Mouse (Mus musculus): ENCODE measurements around the gene Neu1. TPM values are rescaled to one million over a fixed set of nuclear protein-coding genes. Genes with fewer than 3 reads are reported as not detected.
A peak's percentile ranks its signal among the peaks of the same experiment; 100 is the strongest.

Neu1 gene
- polyA plus RNA-seq, 1 experiment from 2014 or later, result 17.1 TPM

- ATAC-seq (ENCODE audit: insufficient read depth), result no peak
- Histone ChIP-seq H3K27me3 (no peaks in the 10 kb centered on the region), H3K4me2 (no peak overlapping the region), H3K9me3 (replicated peaks) (no peaks in the 10 kb centered on the region), H3K27ac (replicated peaks) (no peak overlapping the region), H3K36me3 (replicated peaks) (peaks cover 54% of the 10 kb centered on the region), H3K4me3 (replicated peaks) (no peak overlapping the region), H3K4me1 (replicated peaks) (peaks cover 36% of the 10 kb centered on the region), H3K9ac (no peak overlapping the region)
- WGBS (ENCODE audit: insufficient replicate concordance), result 82% methylated on average over 9 of the region's 9 CpGs
These were observed 28.2 kb upstream of the Neu1 start for GRCm38 (mm10) chr17:34902895-34903294.

- Histone ChIP-seq H3K4me1 (replicated peaks) (peaks cover 31% of the 10 kb centered on the region), H3K27me3 (no peaks in the 10 kb centered on the region), H3K4me2 (no peak overlapping the region), H3K27ac (replicated peaks) (no peak overlapping the region), H3K9me3 (replicated peaks) (no peaks in the 10 kb centered on the region), H3K36me3 (replicated peaks) (peaks cover 77% of the 10 kb centered on the region), H3K9ac (no peak overlapping the region), H3K4me3 (replicated peaks) (no peak overlapping the region)
- 79% methylated on average over 10 of the region's 10 CpGs for WGBS (ENCODE audit: insufficient replicate concordance)
- ATAC-seq (ENCODE audit: insufficient read depth), result no peak
These were observed 20.1 kb upstream of the Neu1 start for GRCm38 (mm10) chr17:34910982-34911381.

GRCm38 (mm10) chr17:34911945-34912351 lies 19.1 kb upstream of the Neu1 start:
- Histone ChIP-seq H3K9ac (no peak overlapping the region), H3K9me3 (replicated peaks) (no peaks in the 10 kb centered on the region), H3K36me3 (replicated peaks) (peaks cover 67% of the 10 kb centered on the region), H3K27ac (replicated peaks) (no peak overlapping the region), H3K27me3 (no peaks in the 10 kb centered on the region), H3K4me3 (replicated peaks) (no peak overlapping the region), H3K4me2 (no peak overlapping the region), H3K4me1 (replicated peaks) (peaks cover 31% of the 10 kb centered on the region)
- ATAC-seq (ENCODE audit: insufficient read depth), result peak; percentile 38; the same call in 1 of the 2 replicates
- 34% methylated on average over 5 of the region's 5 CpGs for WGBS (ENCODE audit: insufficient replicate concordance)

GRCm38 (mm10) chr17:34913930-34914665 lies 17.0 kb upstream of the Neu1 start, which contains the start of gene Slc44a4:
Gene Slc44a4, plus strand, starts transcription at chr17:34914466.
- no peak within 1 kb of the TSS; the same call in 1 of the 2 replicates for H3K9ac ChIP-seq
- H3K36me3 ChIP-seq (replicated peaks), result peaks cover 45% of the 10 kb centered on the region
- 50% methylated on average over 18 of the region's 18 CpGs for WGBS (ENCODE audit: insufficient replicate concordance)
- no peaks in the 10 kb centered on the region for H3K9me3 ChIP-seq (replicated peaks)
- peak within 1 kb of the TSS; percentile 25 for H3K4me2 ChIP-seq
- no peak for ATAC-seq (ENCODE audit: insufficient read depth)
- H3K4me3 ChIP-seq (replicated peaks), result peak within 1 kb of the TSS; percentile 5; the same call in 1 of the 2 replicates
- peaks cover 31% of the 10 kb centered on the region for H3K4me1 ChIP-seq (replicated peaks)
- no peak within 1 kb of the TSS for H3K27ac ChIP-seq (replicated peaks)
- no peaks in the 10 kb centered on the region for H3K27me3 ChIP-seq

GRCm38 (mm10) chr17:34915410-34915831 lies 15.6 kb upstream of the Neu1 start:
- Histone ChIP-seq H3K27ac (replicated peaks) (no peak overlapping the region), H3K9ac (no peak overlapping the region; the same call in 1 of the 2 replicates), H3K9me3 (replicated peaks) (no peaks in the 10 kb centered on the region), H3K4me3 (replicated peaks) (no peak overlapping the region), H3K4me1 (replicated peaks) (peaks cover 23% of the 10 kb centered on the region), H3K4me2 (peak overlapping the region; percentile 25), H3K27me3 (no peaks in the 10 kb centered on the region), H3K36me3 (replicated peaks) (peaks cover 34% of the 10 kb centered on the region)
- peak; percentile 56 for ATAC-seq (ENCODE audit: insufficient read depth)
- WGBS (ENCODE audit: insufficient replicate concordance), result 8% methylated on average over 11 of the region's 11 CpGs

GRCm38 (mm10) chr17:34916316-34916715 lies 14.7 kb upstream of the Neu1 start:
- Histone ChIP-seq H3K4me2 (no peak overlapping the region), H3K27ac (replicated peaks) (no peak overlapping the region), H3K9me3 (replicated peaks) (no peaks in the 10 kb centered on the region), H3K36me3 (replicated peaks) (peaks cover 25% of the 10 kb centered on the region), H3K4me1 (replicated peaks) (peaks cover 14% of the 10 kb centered on the region), H3K9ac (no peak overlapping the region), H3K4me3 (replicated peaks) (no peak overlapping the region), H3K27me3 (no peaks in the 10 kb centered on the region)
- WGBS (ENCODE audit: insufficient replicate concordance), result 71% methylated on average over 5 of the region's 5 CpGs
- ATAC-seq (ENCODE audit: insufficient read depth), result no peak

- Histone ChIP-seq H3K4me3 (replicated peaks) (no peak overlapping the region), H3K9me3 (replicated peaks) (no peaks in the 10 kb centered on the region), H3K27me3 (no peaks in the 10 kb centered on the region), H3K4me2 (no peak overlapping the region), H3K27ac (replicated peaks) (no peak overlapping the region), H3K4me1 (replicated peaks) (peaks cover 13% of the 10 kb centered on the region), H3K9ac (no peak overlapping the region), H3K36me3 (replicated peaks) (peaks cover 16% of the 10 kb centered on the region)
- no peak for ATAC-seq (ENCODE audit: insufficient read depth)
- WGBS (ENCODE audit: insufficient replicate concordance), result 58% methylated on average over 9 of the region's 9 CpGs
These were observed 13.9 kb upstream of the Neu1 start for GRCm38 (mm10) chr17:34917188-34917587.

- WGBS (ENCODE audit: insufficient replicate concordance), result 38% methylated on average over 6 of the region's 6 CpGs
- no peak overlapping the region for H3K9ac ChIP-seq
These were observed 8.1 kb upstream of the Neu1 start for GRCm38 (mm10) chr17:34922939-34923338.

GRCm38 (mm10) chr17:34924258-34924657 lies 6.8 kb upstream of the Neu1 start:
- 51% methylated on average over 5 of the region's 5 CpGs for WGBS (ENCODE audit: insufficient replicate concordance)
- H3K27ac ChIP-seq (replicated peaks), result no peak overlapping the region
- H3K4me1 ChIP-seq (replicated peaks), result peaks cover 11% of the 10 kb centered on the region
- no peaks in the 10 kb centered on the region for H3K9me3 ChIP-seq (replicated peaks)
- H3K27me3 ChIP-seq, result no peaks in the 10 kb centered on the region
- no peak overlapping the region for H3K9ac ChIP-seq
- H3K36me3 ChIP-seq (replicated peaks), result no peaks in the 10 kb centered on the region
- ATAC-seq (ENCODE audit: insufficient read depth), result no peak
- H3K4me2 ChIP-seq, result no peak overlapping the region
- H3K4me3 ChIP-seq (replicated peaks), result no peak overlapping the region

More at GRCm38 (mm10) chr17:34922939-34923338, 8.1 kb upstream of the Neu1 start:
- H3K9me3 ChIP-seq (replicated peaks), result no peaks in the 10 kb centered on the region
- H3K36me3 ChIP-seq (replicated peaks), result no peaks in the 10 kb centered on the region
- ATAC-seq (ENCODE audit: insufficient read depth), result no peak
- H3K27me3 ChIP-seq, result no peaks in the 10 kb centered on the region
- H3K4me3 ChIP-seq (replicated peaks), result no peak overlapping the region
- H3K4me2 ChIP-seq, result no peak overlapping the region
- no peak overlapping the region for H3K27ac ChIP-seq (replicated peaks)
- H3K4me1 ChIP-seq (replicated peaks), result peaks cover 11% of the 10 kb centered on the region

GRCm38 (mm10) chr17:34927306-34928019 lies 3.6 kb upstream of the Neu1 start:
- Histone ChIP-seq H3K9ac (no peak overlapping the region), H3K36me3 (replicated peaks) (no peaks in the 10 kb centered on the region), H3K27ac (replicated peaks) (no peak overlapping the region), H3K4me2 (no peak overlapping the region), H3K27me3 (no peaks in the 10 kb centered on the region), H3K4me3 (replicated peaks) (no peak overlapping the region), H3K9me3 (replicated peaks) (no peaks in the 10 kb centered on the region), H3K4me1 (replicated peaks) (peaks cover 33% of the 10 kb centered on the region)
- WGBS (ENCODE audit: insufficient replicate concordance), result 70% methylated on average over 18 of the region's 18 CpGs
- ATAC-seq (ENCODE audit: insufficient read depth), result no peak

GRCm38 (mm10) chr17:34928841-34929240 lies 2.2 kb upstream of the Neu1 start:
- Histone ChIP-seq H3K4me1 (replicated peaks) (peaks cover 31% of the 10 kb centered on the region), H3K4me3 (replicated peaks) (no peak overlapping the region), H3K4me2 (no peak overlapping the region), H3K27ac (replicated peaks) (no peak overlapping the region), H3K9me3 (replicated peaks) (no peaks in the 10 kb centered on the region), H3K9ac (no peak overlapping the region), H3K36me3 (replicated peaks) (0 out of 2 replicates have a peak, but pooled peaks cover 4% of the 10 kb centered on the region), H3K27me3 (no peaks in the 10 kb centered on the region)
- ATAC-seq (ENCODE audit: insufficient read depth), result no peak
- 63% methylated on average over 4 of the region's 4 CpGs for WGBS (ENCODE audit: insufficient replicate concordance)

Data from liver, embryonic 15.5 days (tissue).